Mouse (Mus musculus) heart, embryonic 11.5 days (tissue): Measurements from ENCODE around the gene Gm20532. TPM values are rescaled to one million over a fixed set of nuclear protein-coding genes. Genes with fewer than 3 reads are reported as not detected.

Source experiments
- ATAC-seq: fragments of 200-750 bp; cut with Nextera tagmentation; replicated peaks from 2 replicates; pipeline ENCODE4 v1.8.0; 2017; ENCODE audit warnings: moderate library complexity; ENCODE audit not compliant: insufficient number of reproducible peaks, low FRiP score, low TSS enrichment
- H3K27ac ChIP-seq: fragments of 300-500 bp; sonication (generic); 2 replicates; pipeline ENCODE4 v1.5.1; 2014; ENCODE audit warnings: mild to moderate bottlenecking, low read depth, low read length
- H3K27me3 ChIP-seq: fragments of 300-500 bp; sonication (generic); 2 replicates; pipeline ENCODE4 v1.6.1; 2014; ENCODE audit warnings: mild to moderate bottlenecking, low read length, mixed read lengths; ENCODE audit not compliant: control insufficient read depth, insufficient read depth
- H3K36me3 ChIP-seq: fragments of 300-500 bp; sonication (generic); 2 replicates; pipeline ENCODE4 v1.6.1; 2014; ENCODE audit warnings: mild to moderate bottlenecking, low read length, moderate library complexity, mixed read lengths; ENCODE audit not compliant: control insufficient read depth, insufficient read depth
- H3K4me1 ChIP-seq: fragments of 300-500 bp; sonication (generic); 2 replicates; pipeline ENCODE4 v1.6.1; 2014; ENCODE audit warnings: low read length; ENCODE audit not compliant: control insufficient read depth, insufficient read depth
- H3K4me2 ChIP-seq: fragments of 300-500 bp; sonication (generic); 2 replicates; pipeline ENCODE4 v1.6.1; 2014; ENCODE audit warnings: mild to moderate bottlenecking, moderate library complexity
- H3K4me3 ChIP-seq: fragments of 300-500 bp; sonication (generic); 2 replicates; pipeline ENCODE4 v1.5.1; 2014; ENCODE audit warnings: low read depth, low read length
- H3K9ac ChIP-seq: fragments of 300-500 bp; sonication (generic); 2 replicates; pipeline ENCODE4 v1.6.1; 2014; ENCODE audit warnings: mild to moderate bottlenecking, low read depth, low read length, moderate library complexity
- H3K9me3 ChIP-seq: fragments of 300-500 bp; sonication (generic); replicated peaks from 2 replicates; pipeline ENCODE4 v1.6.1; 2016; ENCODE audit warnings: low read length; ENCODE audit not compliant: control insufficient read depth
- WGBS: fragments of 180-500 bp; shearing (Covaris S2); extraction: QIAGEN DNeasy Blood & Tissue Kit; methylation state at CpG from one replicate; pipeline ENCODE4 v1.1.7; 2014; ENCODE audit not compliant: insufficient replicate concordance; 5-methylcytosine and 5-hydroxymethylcytosine counted together
- polyA plus RNA-seq: library from polyadenylated mRNA; unstranded; fragments of >200 nt; fragmentation: Nextera tagmentation; extraction: Ambion mirVana; gene quantifications from 2 replicates; pipeline ENCODE4 v1.2.1, GENCODE M21; 2014

Gm20532 gene
- polyA plus RNA-seq, 1 experiment from 2014 or later = not detected

DNA sequence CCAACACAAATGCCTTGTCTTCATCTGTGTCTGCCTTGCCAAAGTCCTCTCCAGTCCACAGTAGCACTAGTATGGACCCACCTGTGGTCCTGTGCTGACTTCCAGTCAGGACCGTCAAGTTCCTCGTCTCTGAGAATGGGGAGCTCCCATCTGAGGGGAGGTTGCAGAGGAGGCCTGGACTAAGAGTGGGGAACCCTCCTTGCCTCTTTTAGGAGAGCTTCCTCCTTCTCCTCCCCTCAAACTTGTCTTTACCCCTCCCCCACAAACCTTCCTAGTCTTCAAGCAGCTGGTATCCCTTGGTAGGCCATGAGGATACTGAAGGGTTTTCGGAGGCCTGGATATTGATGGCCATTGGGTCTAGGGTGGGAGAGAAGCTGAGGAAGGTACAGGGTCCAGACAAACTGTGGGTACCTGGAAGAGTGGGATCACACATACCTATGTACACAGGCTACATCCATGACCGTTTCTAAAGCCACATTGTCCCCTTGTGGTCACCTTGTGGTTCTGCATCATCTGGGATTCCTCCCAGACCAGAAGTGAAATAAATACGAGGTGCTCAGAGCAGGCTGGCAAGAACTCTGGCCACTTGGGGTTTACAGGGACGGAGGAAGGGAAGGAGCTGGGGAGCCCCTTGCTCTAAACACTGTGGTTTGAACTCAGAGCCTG lies 25.0 kb upstream of the Gm20532 start:
- Histone ChIP-seq H3K9ac (0 out of 2 replicates have a peak overlapping the region, but pooled peaks have one; percentile 28), H3K36me3 (no peaks in the 10 kb centered on the region), H3K4me2 (no peak overlapping the region), H3K27ac (no peak overlapping the region), H3K4me1 (peaks cover 14% of the 10 kb centered on the region), H3K9me3 (no peaks in the 10 kb centered on the region), H3K4me3 (no peak overlapping the region), H3K27me3 (no peaks in the 10 kb centered on the region; the same call in 1 of the 2 replicates)
- peak; percentile 21; the same call in 1 of the 2 replicates for ATAC-seq
- 46% methylated on average over 6 of the region's 6 CpGs for WGBS

DNA sequence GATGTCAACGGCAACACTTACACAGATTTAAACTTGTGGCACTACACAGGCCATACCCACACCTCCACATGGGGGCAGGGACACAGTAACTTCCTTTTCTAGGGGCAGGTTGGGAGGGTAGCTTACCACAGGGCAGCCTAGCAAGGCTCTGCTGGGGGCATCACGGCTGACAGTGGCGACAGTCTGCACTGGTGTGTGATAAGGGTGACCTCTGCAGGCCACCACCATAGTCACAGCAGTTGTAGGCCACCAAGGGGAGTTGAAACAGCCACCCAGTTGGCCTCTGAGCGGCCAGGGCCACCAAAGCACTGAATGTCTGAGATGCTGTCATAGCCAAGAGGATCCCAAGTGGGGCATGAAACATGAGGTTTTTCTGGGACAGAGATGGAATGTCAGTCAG lies 20.2 kb upstream of the Gm20532 start:
- Histone ChIP-seq H3K4me3 (no peak overlapping the region), H3K9me3 (no peaks in the 10 kb centered on the region), H3K4me2 (no peak overlapping the region), H3K27me3 (no peaks in the 10 kb centered on the region), H3K36me3 (no peaks in the 10 kb centered on the region), H3K9ac (no peak overlapping the region), H3K27ac (no peak overlapping the region), H3K4me1 (peaks cover 6% of the 10 kb centered on the region)
- ATAC-seq = peak; percentile 44; the same call in 1 of the 2 replicates
- 10% methylated on average over 4 of the region's 4 CpGs for WGBS

DNA sequence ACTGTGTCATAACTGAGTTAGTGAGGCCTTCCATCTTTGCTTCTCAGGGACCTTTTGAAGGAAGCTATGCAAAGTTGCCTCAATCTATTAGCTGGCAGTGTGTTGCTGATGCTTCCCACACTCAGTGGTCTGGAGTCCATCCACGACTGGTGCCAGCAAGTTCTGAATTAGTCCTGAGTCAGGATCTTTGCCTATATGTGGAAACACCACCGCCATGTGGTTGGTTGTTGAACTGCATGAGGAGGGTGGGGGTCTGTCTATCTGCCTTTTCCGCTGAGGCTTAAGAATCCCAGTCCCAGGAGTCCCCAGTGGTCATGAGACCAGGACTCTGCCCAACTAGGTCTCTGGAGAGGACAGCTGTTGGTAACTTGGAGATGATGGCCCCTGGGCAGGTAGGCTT lies 16.4 kb upstream of the Gm20532 start:
- peak overlapping the region; percentile 91 for H3K27ac ChIP-seq
- no peaks in the 10 kb centered on the region for H3K27me3 ChIP-seq
- 6% methylated on average over 3 of the region's 3 CpGs for WGBS
- H3K9ac ChIP-seq = no peak overlapping the region
- no peak overlapping the region for H3K4me3 ChIP-seq
- no peaks in the 10 kb centered on the region for H3K36me3 ChIP-seq
- no peaks in the 10 kb centered on the region for H3K9me3 ChIP-seq
- ATAC-seq = no peak
- H3K4me2 ChIP-seq = no peak overlapping the region
- peaks cover 32% of the 10 kb centered on the region for H3K4me1 ChIP-seq

DNA sequence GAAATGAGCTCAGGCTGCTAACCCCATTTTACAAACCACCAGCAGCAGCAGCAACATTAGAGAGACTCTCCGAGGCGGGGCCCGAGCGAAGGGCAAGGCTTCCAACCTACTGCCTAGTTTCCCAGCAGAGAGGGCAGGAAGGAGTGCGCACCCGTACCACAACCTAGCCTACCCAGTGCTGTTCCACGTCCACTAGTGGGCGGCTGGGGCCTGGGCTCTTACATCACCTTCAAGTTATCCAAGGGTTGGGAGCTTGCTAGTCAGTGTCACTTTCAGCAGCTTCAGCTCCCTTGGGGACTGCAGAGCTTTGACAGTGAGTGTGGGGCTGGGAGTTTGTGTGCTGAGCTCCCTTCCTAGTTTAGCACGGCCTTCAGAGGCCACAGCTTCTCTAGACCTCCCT lies 15.0 kb upstream of the Gm20532 start:
- Histone ChIP-seq H3K4me1 (peaks cover 44% of the 10 kb centered on the region), H3K9ac (peak overlapping the region; percentile 59; the same call in 1 of the 2 replicates)
- WGBS = 52% methylated on average over 9 of the region's 9 CpGs

DNA sequence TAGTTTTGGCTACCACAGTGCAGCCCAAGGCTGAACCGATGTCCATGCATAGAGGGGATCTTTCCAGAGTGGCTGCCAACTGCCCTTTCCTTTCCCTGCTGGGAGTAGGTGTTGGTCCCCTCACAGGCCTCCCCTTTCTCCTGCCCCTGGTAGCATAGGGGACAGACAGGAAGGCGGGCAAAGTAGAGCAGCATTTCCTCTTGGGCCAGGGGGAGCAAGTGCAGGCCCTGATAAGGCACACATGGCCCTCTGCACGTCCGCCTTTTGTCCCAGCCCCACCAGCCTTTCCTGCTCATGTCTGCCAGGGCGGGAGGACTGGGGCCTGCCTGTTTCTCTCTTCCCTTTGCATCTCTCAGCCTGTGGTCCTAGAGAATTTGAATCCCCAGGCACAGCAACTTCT lies 14.6 kb upstream of the Gm20532 start:
- peaks cover 44% of the 10 kb centered on the region for H3K4me1 ChIP-seq
- H3K9me3 ChIP-seq = no peaks in the 10 kb centered on the region
- H3K4me3 ChIP-seq = no peak overlapping the region
- no peaks in the 10 kb centered on the region for H3K27me3 ChIP-seq
- peak overlapping the region; percentile 91 for H3K27ac ChIP-seq
- 24% methylated on average over 5 of the region's 5 CpGs for WGBS
- peak overlapping the region; percentile 59; the same call in 1 of the 2 replicates for H3K9ac ChIP-seq
- peak overlapping the region; percentile 34; the same call in 1 of the 2 replicates for H3K4me2 ChIP-seq
- H3K36me3 ChIP-seq = no peaks in the 10 kb centered on the region
- peak; percentile 60 for ATAC-seq

More for the DNA sequence above, 15.0 kb upstream of the Gm20532 start:
- Histone ChIP-seq H3K27ac (peak overlapping the region; percentile 91), H3K4me2 (peak overlapping the region; percentile 34; the same call in 1 of the 2 replicates), H3K4me3 (no peak overlapping the region), H3K9me3 (no peaks in the 10 kb centered on the region), H3K36me3 (no peaks in the 10 kb centered on the region), H3K27me3 (no peaks in the 10 kb centered on the region)
- ATAC-seq = 0 out of 2 replicates have a peak, but pooled peaks have one; percentile 7

- no peaks in the 10 kb centered on the region for H3K36me3 ChIP-seq
- no peaks in the 10 kb centered on the region for H3K9me3 ChIP-seq
- 54% methylated on average over 12 of the region's 12 CpGs for WGBS
- no peak overlapping the region for H3K4me3 ChIP-seq
- peak overlapping the region; percentile 62 for H3K27ac ChIP-seq
- ATAC-seq = no peak
- 0 out of 2 replicates have a peak overlapping the region, but pooled peaks have one; percentile 12 for H3K9ac ChIP-seq
- no peak overlapping the region; the same call in 1 of the 2 replicates for H3K4me2 ChIP-seq
- H3K4me1 ChIP-seq = peaks cover 46% of the 10 kb centered on the region
- no peaks in the 10 kb centered on the region for H3K27me3 ChIP-seq
Measured at GRCm38 (mm10) chr2:26573396-26573795, 13.0 kb upstream of the Gm20532 start.

DNA sequence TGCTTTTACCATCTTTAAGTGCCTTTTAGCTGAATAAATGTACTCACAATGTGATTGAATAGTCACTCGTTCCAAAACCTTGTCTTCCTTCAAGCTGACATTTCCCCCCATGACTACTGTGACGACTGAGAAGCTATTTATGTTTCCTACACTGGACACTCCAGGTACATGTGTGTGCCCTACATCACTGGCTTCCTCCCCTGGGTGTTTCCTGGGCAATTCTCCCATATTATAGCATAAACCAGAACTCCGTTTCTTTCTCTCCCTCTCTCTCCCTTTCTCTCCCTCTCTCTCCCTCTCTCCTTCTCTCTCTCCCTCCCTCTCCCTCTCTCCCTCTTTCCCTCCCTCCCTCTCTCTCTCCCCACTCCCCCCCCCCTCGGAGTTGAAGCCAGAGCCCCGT lies 12.6 kb upstream of the Gm20532 start:
- Histone ChIP-seq H3K9ac (no peak overlapping the region), H3K4me3 (no peak overlapping the region), H3K9me3 (no peaks in the 10 kb centered on the region), H3K4me2 (no peak overlapping the region; the same call in 1 of the 2 replicates), H3K4me1 (peaks cover 48% of the 10 kb centered on the region), H3K27me3 (no peaks in the 10 kb centered on the region), H3K27ac (peak overlapping the region; percentile 62), H3K36me3 (no peaks in the 10 kb centered on the region)
- 24% methylated on average over 5 of the region's 5 CpGs for WGBS
- no peak for ATAC-seq

DNA sequence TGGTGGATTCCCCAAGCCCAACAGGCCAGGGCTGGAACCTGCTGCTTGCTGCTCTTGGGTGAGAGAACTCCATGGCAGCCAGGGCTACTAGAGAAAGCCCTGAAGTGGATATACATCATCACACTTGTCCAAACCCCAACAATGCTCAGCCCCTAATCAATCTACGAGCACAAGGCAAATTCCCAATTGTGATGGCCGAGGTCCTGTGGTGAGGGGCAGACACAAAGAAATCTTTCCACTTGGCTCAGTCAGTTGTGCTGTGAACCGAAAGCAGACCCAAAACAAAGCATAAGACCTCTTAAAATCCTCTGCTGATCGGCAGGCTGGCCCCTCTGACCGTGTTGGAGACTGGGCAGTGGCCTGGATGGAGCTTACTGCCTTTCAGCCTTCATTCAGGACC lies 11.6 kb upstream of the Gm20532 start:
- Histone ChIP-seq H3K9ac (no peak overlapping the region), H3K4me1 (peaks cover 53% of the 10 kb centered on the region), H3K27ac (no peak overlapping the region; the same call in none of the 2 replicates), H3K4me3 (no peak overlapping the region), H3K4me2 (no peak overlapping the region), H3K27me3 (no peaks in the 10 kb centered on the region), H3K36me3 (no peaks in the 10 kb centered on the region), H3K9me3 (no peaks in the 10 kb centered on the region)
- 43% methylated on average over 5 of the region's 5 CpGs for WGBS
- ATAC-seq = no peak
